Mouse (Mus musculus) G1E (cell line): ENCODE measurements around the gene Lamtor4.

Source experiments
- CTCF ChIP-seq: IDR thresholded peaks from 2 replicates; pipeline ENCODE4 v1.5.1; 2012; ENCODE audit warnings: low read depth, low read length, inconsistent platforms, mixed read lengths
- POLR2AphosphoS5 ChIP-seq: IDR thresholded peaks from 2 replicates; pipeline ENCODE4 v1.6.1; 2012; ENCODE audit warnings: low read depth, low read length, inconsistent platforms; ENCODE audit not compliant: insufficient replicate concordance
- TAL1 ChIP-seq: conservative IDR thresholded peaks from 2 replicates; pipeline ENCODE4 v1.6.1; 2012; ENCODE audit warnings: low read depth, low read length, inconsistent platforms, mixed read lengths

- TF ChIP-seq POLR2AphosphoS5 (no peak), TAL1 (no peak), CTCF (no peak)
These were observed 8.3 kb downstream of the Lamtor4 start, which contains the start of gene BC037034 for GRCm38 (mm10) chr5:138263260-138264206.
